Mouse (Mus musculus): ENCODE measurements around the gene Gpr55. TPM values are rescaled to one million over a fixed set of nuclear protein-coding genes. Genes with fewer than 3 reads are reported as not detected.

Gene Gpr55
- polyA plus RNA-seq (2012; rRNA removed; ENCODE audit: low replicate concordance), result 0.55 and 0.63 TPM in 2 replicates

DNA sequence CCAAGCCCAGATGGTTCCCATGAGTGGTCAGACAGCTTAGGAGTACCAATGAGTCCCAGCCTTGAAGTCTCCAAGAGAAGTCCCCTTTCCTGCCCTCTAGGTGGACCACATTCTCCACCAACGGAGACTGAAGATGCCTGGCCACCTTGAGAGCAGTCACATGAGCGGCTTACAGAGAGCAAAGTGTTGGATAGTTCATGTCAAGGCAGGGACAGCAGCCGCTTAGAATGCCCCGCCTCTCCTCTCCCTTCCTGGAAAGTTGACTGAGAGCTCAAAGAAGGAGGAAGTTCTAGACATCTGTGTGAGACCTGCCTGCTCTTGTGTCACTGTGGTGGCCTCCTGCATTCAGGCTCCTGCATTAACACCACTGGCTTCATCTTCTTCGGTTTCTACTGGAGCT lies at the start of gene Gpr55:
Gene Gpr55, minus strand, starts transcription at position 135 of the 400 bp plus-strand sequence.

DNA sequence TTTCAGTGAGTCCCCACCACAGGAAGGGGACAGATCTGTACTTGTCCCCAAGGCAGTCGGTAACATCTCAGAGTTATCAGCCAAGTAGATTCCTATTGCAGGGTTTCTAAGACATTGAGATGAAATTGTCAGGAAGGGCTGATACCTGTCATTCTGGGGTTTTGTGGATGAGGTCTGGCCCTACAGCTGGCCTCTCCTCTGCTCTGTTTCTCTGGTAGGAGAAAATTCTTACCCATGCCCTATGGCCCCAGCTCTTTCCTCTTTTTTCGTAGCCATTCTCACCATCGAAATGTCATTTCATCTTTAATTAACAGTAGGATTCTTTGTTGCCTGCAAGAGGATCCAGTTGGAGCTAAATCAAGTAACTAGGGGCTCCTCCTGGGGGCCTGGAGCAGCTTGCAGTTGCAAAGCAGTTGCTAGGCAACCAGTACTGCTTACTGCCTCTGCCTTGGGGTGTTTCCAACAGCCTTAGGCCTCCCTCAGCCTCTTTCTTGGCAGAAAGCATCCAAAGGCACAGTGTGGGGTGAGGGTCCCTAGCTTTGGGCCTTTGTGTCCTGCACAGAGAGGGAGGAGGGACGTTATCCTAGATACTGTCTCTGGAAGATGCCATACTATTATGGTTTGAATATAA lies 32.6 kb downstream of the Gpr55 start, which contains the start of gene 4933407L21Rik:
Gene 4933407L21Rik, plus strand, starts transcription at position 427 of the 631 bp plus-strand sequence.

GRCm38 (mm10) chr1:85894231-85894747 lies 66.5 kb downstream of the Gpr55 start, which contains the start of gene Itm2c:
Itm2c (plus strand) TSS chr1:85894281.

Other genes starting within 250 kb of the Gpr55 start
- gene A630001G21Rik, start 182.4 kb downstream of the Gpr55 start, polyA plus RNA-seq (2012; rRNA removed; ENCODE audit: low replicate concordance), result 7.2 and 7.8 TPM in 2 replicates
- 33.0 and 39.4 TPM in 2 replicates for gene Cab39, start 167.6 kb downstream of the Gpr55 start, polyA plus RNA-seq (2012; rRNA removed; ENCODE audit: low replicate concordance)
- 210 and 222 TPM in 2 replicates for gene Itm2c, start 66.7 kb downstream of the Gpr55 start, polyA plus RNA-seq (2012; rRNA removed; ENCODE audit: low replicate concordance)
- 0.11 TPM in 1 of 2 replicates, not detected in the other for gene 4933407L21Rik, start 32.5 kb downstream of the Gpr55 start, polyA plus RNA-seq (2012; rRNA removed; ENCODE audit: low replicate concordance)
- gene Spata3, start 55.8 kb upstream of the Gpr55 start, polyA plus RNA-seq (2012; rRNA removed; ENCODE audit: low replicate concordance), result not detected in 2 replicates
- gene 2810459M11Rik, start 84.9 kb upstream of the Gpr55 start, polyA plus RNA-seq (2012; rRNA removed; ENCODE audit: low replicate concordance), result 0.42 and 1.9 TPM in 2 replicates
- 40.1 and 122 TPM in 2 replicates for gene Psmd1, start 103.4 kb upstream of the Gpr55 start, polyA plus RNA-seq (2012; rRNA removed; ENCODE audit: low replicate concordance)
- gene Htr2b, start 151.0 kb upstream of the Gpr55 start, polyA plus RNA-seq (2012; rRNA removed; ENCODE audit: low replicate concordance), result 1.1 TPM in 1 of 2 replicates, not detected in the other
- gene Gm21972, start 172.6 kb upstream of the Gpr55 start, polyA plus RNA-seq (2012; rRNA removed; ENCODE audit: low replicate concordance), result not detected in 2 replicates
- gene Armc9, start 193.8 kb upstream of the Gpr55 start, polyA plus RNA-seq (2012; rRNA removed; ENCODE audit: low replicate concordance), result 3.5 and 3.8 TPM in 2 replicates

Measured in mammary gland, adult 2 months (tissue).